Mouse (Mus musculus) WW6 (cell line): ENCODE measurements around the gene Wdr44.
"Not testable (repeated sequence)": the region's sequence is repeated elsewhere in the genome, so short reads cannot be mapped to it uniquely, and the experiment has no call there.

Source experiments
- DNase-seq: peaks from one replicate; pipeline ENCODE4 v3.0.0-alpha.2; 2013; ENCODE audit warnings: low read depth, low spot score

The Wdr44 gene

GRCm38 (mm10) chrX:23833784-23834183 is 140.9 kb downstream of the Wdr44 start:
- DNase-seq = not testable (repeated sequence)

GRCm38 (mm10) chrX:23840921-23841320 is 148.1 kb downstream of the Wdr44 start:
- DNase-seq = no peak
